Mouse (Mus musculus) adipocyte (in vitro differentiated cells): ENCODE measurements around the gene Atf3.

ENCODE experiments used
- DNase-seq: peaks from one replicate; pipeline ENCODE4 v3.0.0-alpha.2; 2016; ENCODE audit warnings: low spot score

Atf3 gene

GRCm38 (mm10) chr1:191189671-191190372 is 28.0 kb downstream of the Atf3 start:
- no peak for DNase-seq

DNA sequence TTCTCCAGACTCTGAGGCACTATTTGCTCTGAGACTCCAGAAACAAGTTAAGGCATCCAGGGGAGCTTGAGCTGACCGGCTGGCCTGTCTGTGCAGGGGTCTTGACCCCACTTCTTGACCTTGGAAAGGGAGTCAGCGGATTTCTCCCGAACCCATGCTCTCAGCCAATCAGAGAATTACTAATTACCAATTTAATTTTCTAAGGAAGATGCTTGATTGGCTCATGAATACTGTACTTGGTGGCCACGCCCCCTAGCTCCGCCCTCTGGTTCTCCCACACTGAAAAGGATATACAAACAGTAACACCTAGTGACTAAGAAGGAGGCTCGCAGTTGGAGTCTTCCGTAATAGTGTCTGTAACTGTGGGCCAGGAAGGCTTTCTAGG is 31.5 kb downstream of the Atf3 start:
- DNase-seq = no peak

DNA sequence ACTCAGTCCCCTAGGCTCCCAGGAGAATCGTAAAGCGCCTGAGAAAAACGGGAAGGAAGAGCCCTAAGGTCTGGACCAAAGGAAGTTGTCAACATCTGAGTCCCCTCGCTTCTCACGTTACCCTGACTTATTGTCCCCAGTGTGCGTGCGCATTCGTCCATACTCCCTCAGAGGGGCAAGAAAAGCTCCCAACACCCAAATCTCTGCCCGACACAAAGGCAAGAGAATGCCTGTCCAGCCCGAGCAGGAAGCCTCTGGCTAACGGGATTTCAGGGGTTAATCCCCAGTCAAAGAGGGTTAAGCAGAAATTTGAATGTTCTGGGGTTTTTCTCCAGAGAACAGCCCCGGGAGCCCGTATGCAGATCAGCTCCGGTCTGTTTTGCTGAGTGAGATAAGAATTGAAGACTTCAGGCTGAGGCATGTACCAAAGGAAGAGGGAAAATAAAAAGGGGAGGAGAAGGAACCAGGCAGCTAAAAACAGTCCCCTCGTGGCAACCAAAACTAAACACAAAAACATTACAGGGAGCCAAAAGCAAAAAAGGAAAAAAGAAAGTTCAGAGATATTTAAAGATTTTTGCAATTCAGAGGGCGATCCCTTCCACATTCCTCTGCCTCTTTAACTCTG is 32.0 kb downstream of the Atf3 start:
- no peak for DNase-seq

GRCm38 (mm10) chr1:191184841-191185251 is 33.0 kb downstream of the Atf3 start:
- no peak for DNase-seq

DNA sequence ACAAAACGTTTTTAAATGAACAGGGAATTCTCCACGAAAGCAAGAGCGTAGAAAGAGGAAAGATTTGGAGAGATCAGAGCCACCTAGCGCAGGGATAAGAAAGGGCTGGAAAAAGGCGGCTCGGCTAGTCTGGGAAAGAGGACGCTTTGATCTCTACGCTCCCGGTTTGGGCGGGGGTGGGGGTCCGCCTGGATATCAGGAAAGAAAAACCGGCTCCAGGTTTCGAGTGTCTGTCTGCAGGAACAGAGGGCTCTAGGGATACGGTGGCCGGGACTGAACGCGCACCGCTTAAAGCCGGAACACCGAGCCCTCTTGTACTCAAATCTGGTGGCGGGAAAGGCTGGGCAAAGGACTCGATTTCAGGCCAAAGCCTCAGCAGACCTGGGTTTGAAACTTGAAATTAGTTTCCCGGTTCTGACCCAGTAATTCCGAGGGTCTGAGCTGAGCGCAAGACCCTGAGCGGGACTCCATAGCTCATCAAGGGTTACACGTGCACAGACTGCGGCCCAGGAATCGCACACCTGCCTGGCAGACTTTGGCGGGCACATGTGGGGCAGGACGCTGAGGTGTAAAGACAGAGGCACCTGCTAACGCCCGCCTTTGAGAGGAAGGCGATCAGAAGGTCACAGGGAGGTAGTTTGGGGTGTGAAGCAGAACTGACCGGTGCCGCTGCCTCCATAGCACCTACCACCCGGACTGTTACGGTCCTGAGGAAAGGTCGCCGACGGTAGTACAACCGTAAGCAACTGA is 33.6 kb downstream of the Atf3 start:
- DNase-seq = no peak

DNA sequence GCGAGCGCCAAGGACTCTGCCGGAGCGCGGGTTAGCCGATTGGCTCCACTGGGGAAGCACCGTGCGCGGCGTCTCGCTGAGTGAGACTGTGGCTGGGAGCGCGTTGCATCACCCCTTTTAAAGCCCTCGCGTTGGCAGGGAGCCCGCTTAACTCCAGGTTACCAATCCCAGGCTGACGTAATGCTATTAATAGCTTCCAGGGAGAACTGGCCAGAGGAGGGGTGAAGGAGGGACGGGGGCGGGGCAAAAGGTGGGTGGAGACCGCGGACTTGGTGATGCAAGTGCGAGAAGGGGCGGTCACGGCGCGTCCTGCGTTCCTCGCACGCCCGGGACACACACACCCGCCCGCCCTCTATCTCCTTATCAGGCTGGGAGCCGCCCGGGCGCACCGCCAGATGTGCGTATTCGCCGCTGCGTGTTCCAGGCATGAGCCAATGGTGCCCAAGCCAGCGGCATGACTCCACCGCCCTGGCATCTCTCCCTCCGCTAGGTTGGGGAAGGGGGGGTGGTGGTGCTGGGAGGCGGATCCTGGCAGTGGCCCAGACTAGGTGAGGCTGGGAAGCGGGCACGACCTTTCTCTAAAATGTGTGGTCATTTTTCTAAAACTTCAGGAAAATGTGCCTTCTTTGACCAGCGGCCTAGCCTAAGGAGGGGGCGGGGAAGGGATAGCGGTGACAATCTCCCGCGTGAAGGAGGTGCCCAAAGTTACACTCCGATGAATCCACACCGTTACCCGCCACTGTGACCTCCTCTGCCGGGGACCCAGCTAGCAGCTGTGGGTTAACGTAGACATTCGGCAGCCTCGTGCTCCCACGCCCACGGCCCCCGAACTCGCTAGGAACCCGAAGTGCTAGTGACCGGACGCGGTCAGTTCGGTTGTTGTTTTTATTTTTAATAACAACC is 34.4 kb downstream of the Atf3 start:
- peak; percentile 80 for DNase-seq

DNA sequence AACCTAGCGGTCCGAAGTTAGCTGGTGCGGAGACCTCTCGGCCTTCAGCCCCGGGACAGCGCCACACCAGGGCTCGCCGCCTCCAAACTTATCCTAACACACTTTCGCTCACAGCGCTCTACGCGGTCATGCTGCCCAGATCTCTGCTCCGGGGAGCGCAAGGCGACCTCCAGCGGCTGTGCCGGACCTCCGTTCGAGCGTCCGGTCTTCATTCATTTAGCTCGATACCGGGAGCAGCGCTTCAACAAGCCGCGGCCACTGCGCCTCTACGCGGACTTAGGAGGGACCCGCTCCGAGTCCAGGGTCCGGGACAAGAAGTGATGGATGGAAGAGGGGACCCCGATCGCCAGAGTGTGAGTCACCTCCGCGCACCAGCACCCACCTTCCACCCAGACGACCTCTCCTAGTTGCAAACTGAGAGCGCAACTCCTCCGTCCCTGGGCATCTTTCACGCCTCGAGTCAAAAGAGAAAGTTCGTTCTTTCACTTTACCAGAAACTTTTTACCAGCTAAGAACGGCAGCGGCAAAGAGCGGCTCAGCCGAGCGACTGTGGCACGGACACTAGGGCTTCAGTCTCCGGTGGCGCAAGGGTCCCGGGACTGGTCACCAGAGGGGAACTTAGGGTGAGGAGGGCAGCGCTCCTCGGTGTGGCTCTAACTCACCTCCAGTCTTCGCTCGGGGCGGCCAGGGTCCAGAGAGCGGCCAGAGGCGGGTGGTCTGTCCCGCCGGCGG is 35.2 kb downstream of the Atf3 start:
- no peak for DNase-seq

GRCm38 (mm10) chr1:191181469-191182259 is 36.2 kb downstream of the Atf3 start:
- no peak for DNase-seq

DNA sequence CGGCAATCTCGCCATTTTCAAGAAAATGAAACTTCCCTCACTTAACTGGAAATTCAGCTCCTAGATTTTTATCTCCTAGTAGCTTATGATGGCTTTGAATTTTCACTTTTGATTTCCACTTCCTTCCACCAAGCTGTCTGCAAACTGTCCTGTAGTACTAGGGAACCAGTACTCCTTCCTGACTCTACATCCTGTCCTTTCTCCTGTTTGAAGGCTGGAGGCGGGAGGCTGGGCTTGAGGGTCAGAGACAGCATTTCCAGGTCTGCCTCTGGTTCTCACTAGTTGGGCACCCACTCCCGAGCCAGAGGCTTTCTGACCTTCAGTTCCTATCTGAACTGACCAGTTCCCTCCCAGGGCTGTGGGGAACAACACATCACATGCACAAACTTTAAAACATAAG is 37.4 kb downstream of the Atf3 start:
- no peak for DNase-seq

DNA sequence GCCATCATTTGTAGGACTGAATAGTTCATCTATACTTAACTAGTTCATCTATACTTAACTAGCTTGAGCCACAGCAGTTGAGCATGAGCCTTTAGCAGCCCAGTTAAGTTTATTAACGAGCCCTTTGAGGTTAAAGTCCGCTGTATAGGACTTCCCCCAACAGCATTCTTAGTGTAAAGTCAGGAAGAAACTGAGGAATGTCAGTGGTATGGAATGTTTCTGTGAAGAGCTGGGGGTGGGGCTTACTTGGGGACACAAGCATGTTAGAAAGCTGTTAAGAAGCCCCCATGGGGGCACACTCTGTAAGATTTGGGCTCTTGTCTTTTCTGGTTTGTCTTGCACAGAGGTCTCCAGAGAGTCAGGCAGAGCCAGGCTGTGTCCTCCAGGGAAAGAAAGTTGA is 38.0 kb downstream of the Atf3 start:
- no peak for DNase-seq

DNA sequence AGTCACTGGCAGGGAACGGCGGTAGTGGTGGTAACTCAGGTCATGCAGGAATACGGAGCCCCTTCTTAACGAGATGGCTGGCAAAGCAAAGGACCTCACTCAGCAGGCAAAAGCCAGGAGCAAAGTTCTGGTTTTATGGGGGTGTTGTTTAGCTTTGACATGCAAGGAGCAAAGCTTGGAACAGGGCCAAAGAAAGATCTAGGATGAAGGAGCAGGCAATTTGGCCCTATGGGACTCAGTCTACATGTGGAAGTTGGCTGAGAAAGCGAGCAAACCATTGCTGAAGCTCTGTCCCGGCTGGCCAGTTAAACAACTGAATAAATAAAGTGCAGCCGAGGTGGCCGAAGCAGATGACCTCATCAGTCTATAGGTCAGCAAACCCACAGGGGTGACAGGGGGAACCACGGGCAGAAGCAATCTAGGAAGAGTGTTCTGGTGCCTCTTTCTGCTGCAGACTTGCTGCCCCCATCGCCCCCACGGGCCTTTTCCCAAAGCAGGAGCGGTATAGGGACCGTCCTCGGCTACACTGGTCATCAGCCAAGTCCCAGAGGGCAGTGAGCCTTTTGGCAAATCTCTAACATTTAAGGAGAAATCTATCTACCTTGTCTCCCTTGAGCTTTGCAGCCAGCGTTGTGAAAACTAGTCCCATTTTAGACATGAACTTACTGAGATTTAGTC is 39.2 kb downstream of the Atf3 start:
- no peak for DNase-seq

DNA sequence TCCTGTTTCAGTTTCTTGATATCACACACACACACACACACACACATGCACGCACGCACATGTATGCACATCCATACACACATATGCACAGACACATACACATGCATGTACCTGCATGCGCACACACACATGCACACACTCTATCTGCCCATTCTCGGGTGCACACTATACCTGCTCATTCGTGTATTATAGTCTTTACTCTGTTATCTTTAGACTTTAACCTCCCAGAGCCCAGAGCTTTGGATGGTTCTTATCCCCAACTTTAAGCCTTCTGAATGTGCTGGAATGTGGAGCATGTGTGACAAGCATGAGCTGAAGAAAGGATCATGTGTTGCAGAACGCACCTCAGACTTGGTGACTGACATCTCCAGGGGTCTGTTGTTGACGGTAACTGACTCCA is 41.0 kb downstream of the Atf3 start:
- DNase-seq = no peak

DNA sequence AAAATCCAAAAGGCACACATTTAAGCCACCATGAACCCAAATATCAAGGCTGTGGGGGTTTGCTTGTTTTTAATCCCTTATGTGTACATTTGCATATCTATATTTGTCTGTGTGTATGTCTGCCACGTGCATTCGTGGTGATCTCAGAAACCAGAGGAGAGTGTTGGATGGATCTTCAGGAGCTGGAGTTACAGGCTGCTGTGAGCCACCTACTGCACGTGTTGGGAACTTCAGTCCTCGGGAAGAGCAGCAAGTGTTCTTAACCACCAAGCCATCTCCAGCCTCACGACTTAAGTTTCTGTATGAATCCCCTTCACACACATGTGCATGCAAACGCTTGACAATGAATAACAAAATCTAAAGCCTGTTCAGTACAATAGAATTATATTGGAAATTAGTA is 45.4 kb downstream of the Atf3 start:
- peak; percentile 61 for DNase-seq

DNA sequence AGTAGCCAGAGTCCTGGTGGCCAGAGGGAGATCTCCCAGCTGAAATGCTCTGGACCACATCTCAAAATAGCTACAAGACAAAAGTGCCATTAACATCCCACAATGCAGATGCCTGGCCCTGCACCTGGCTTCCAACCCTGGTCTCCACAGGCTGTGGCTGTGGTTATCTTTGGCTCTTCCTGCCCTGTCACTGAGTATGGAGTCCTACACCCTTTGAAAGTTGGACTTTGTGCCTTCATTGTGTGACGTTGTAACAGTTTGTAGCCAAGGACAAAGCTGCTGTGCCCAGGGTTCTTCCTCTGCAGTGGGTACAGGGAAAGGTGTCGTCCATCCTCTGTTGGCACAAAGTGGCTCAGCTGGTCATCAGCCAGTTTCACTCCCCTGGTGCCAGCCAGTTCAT is 47.4 kb downstream of the Atf3 start:
- no peak for DNase-seq

DNA sequence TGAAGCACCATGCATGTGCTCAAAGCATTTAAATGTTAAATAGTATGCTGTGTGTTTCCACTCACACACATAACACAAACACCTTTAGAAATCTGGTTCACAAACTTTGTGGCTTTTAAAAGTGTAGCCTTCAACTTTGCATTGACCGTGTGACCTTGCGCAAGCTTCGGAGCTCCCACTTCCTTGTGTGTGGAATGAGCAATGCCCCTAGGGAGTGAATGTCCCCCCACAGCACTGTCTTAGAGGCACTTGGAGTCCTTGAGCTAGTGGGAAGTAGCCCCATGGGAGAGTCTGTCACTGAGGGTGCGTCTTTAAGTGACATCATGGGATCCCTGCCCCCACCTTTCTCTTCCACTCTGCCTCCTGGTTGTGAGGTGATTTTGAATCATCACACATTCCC is 51.6 kb downstream of the Atf3 start:
- no peak for DNase-seq

- DNase-seq = no peak
Observed at GRCm38 (mm10) chr1:191164717-191165116, 53.1 kb downstream of the Atf3 start, which contains the start of gene Fam71a. Gene Fam71a, minus strand, starts transcription at chr1:191164817.

DNA sequence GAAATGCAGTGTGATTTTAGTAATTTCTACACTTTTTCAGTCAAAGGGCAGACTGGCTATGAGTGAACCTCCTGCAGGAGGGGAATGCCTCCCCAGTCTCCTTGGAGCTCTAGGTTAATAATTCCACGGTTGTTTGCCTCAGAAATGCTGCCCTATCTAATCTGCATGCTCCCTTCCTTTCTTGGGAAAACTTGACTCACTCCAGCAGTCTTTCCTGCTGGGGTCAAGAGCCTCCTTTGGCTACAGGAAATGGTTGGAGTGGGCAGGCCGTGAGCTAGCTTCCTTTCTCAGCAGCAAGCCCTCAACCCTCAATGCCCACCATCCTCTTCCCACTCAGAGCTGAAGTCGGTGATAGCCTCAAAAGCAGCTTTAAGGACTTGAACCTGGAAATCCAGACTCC is 63.5 kb downstream of the Atf3 start:
- no peak for DNase-seq

GRCm38 (mm10) chr1:191153052-191153451 is 64.8 kb downstream of the Atf3 start:
- peak; percentile 36 for DNase-seq

- no peak for DNase-seq
Observed at GRCm38 (mm10) chr1:191150924-191151605, 66.8 kb downstream of the Atf3 start.
